Mouse (Mus musculus) urinary bladder, adult 2 months (tissue): ENCODE results near the gene Fto. TPM values are rescaled to one million over a fixed set of nuclear protein-coding genes. Genes with fewer than 3 reads are reported as not detected.

Source experiments
- DNase-seq: peaks from one replicate; pipeline ENCODE4 v3.0.0; 2022; ENCODE audit warnings: low spot score
- polyA plus RNA-seq: library from polyadenylated mRNA; depleted of rRNA; stranded (reverse); fragments of >200 nt; gene quantifications from 2 replicates; pipeline ENCODE4 v1.2.3, GENCODE M21; 2012

Fto gene
- polyA plus RNA-seq, 1 experiment: 56.0 TPM

- no peak for DNase-seq
Observed at GRCm38 (mm10) chr8:91560017-91560591, 246.8 kb downstream of the Fto start.

GRCm38 (mm10) chr8:91561241-91561640 lies 247.9 kb downstream of the Fto start:
- DNase-seq: no peak

DNA sequence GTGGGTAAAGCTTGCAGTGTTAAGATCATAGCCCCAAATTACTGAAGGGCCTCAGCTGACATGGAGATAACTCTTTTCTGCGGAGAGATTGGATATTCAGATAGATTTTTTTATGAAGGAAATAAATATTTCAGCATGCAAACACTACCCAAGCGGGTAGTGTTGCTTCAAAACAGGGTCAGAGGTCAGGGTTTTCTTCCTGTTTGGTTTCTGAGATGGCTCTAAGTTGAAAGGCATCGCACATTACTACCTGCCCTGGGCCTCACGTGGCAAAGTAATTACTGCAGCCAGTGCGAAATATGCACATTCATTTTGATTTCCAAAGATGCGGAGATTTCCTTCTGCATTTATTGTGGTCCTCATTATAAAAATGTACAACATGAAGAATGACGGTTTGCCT lies 249.3 kb downstream of the Fto start:
- DNase-seq: no peak

GRCm38 (mm10) chr8:91563326-91563725 lies 250.0 kb downstream of the Fto start:
- no peak for DNase-seq

DNA sequence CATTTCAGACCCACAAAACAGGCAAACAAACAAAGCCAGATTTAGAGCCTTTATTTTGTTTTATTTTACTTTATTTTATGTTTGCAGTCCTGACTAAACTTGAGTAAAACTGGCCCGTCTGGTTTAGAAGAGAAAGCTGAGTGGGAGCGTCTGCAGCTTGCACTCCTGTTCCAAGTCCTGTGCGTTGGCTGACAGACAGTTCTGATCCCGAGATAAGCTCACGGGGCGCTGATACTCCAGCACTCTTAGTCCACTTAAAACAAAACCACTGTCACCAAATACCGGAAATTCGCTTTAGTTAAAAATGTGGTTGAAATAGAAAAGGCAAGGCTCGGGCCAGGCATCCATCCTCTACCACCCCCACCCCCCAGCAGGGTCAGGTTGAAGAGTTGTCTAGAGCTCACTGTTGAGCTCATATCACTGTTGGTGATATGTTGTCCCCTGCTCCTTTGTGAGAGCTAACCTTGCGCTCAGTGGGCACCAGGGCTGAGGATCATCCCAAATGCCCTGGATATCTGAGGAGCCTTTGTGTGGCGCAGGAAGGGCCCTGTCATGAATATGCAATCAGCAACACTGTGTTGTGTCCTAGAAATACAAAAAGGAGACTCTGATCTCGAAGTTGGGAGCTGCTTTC lies 252.7 kb downstream of the Fto start:
- no peak for DNase-seq

DNA sequence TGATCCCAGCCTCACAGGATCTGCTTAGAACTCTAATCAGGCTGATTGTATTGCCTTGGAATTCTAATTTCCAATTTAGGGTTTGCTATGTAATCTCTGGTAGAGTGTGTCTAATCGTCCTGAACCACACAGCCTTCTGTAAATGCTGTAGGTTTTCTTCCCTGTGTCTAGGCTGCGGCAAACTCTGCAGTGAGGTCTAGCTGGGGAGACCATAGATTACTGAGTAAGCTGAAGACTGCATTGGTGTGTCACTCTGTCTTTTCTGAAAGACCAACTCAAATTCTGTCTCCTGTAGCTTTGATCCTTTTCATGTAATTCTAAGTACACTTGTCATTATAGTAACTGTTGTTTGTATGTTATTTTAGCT lies 253.2 kb downstream of the Fto start:
- DNase-seq: no peak

- no peak for DNase-seq
Observed at GRCm38 (mm10) chr8:91569874-91570273, 256.5 kb downstream of the Fto start.

GRCm38 (mm10) chr8:91570809-91571208 lies 257.5 kb downstream of the Fto start:
- DNase-seq: no peak

DNA sequence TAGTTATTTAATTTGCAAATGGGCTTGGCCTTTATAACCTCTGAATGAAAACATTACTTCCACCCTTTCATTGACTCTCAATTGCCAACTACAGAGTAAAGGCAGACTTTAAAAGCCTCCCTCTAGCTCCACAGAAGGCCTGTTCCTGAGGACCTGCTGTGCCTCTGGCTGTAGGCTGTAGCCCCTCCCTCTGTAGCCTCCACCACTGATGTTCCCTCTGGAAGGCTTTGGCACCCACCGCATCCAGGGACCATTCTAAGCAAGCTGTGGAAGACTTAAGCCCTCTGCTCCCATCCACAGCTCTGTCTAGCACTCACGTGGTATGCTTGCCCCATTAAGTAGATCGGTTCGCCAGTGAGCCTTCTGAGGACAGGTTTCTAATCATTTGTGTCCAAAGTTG lies 258.7 kb downstream of the Fto start:
- no peak for DNase-seq

- no peak for DNase-seq
Observed at GRCm38 (mm10) chr8:91572630-91573029, 259.3 kb downstream of the Fto start.

GRCm38 (mm10) chr8:91575576-91575975 lies 262.3 kb downstream of the Fto start:
- no peak for DNase-seq

- DNase-seq: no peak
Observed at GRCm38 (mm10) chr8:91576086-91576917, 263.0 kb downstream of the Fto start.

DNA sequence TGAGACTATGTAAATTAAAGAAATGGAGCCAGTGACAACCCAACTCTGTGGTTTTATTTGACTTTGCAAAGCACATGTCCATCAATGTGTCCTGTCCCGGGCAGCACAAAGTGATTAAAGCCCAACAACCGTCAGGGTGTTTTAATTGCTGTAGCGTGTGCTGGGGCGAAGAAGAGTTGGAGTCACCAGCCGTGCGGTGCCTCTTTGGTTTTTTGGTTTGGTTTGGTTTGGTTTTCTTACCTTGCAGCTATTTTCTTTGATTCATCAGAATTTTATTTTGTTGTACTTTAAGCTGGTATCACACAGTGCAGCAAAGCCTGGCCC lies 263.6 kb downstream of the Fto start:
- DNase-seq: no peak

DNA sequence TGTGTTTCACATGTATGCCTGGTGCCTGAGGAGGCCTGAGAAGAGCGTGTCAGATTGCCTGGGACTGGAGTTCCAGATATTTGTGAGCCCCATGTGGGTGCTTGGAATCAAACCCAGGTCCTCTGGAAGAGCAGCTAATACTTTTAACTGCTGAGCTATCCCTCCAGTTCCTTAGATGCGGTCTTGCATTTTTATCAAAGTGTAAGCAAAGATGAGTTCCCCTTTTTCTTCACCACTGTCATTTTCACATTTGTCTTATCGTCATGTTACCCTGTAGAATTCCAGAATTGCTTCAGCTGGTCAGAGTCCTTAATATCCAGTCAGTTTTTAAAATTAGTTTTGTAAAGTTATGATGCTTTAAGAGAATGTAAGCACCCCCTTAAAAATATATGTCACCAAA lies 264.3 kb downstream of the Fto start:
- no peak for DNase-seq

GRCm38 (mm10) chr8:91584620-91585415 lies 271.5 kb downstream of the Fto start:
- no peak for DNase-seq

GRCm38 (mm10) chr8:91592436-91593105 lies 279.2 kb downstream of the Fto start:
- DNase-seq: no peak

GRCm38 (mm10) chr8:91593202-91593781 lies 280.0 kb downstream of the Fto start:
- DNase-seq: no peak

DNA sequence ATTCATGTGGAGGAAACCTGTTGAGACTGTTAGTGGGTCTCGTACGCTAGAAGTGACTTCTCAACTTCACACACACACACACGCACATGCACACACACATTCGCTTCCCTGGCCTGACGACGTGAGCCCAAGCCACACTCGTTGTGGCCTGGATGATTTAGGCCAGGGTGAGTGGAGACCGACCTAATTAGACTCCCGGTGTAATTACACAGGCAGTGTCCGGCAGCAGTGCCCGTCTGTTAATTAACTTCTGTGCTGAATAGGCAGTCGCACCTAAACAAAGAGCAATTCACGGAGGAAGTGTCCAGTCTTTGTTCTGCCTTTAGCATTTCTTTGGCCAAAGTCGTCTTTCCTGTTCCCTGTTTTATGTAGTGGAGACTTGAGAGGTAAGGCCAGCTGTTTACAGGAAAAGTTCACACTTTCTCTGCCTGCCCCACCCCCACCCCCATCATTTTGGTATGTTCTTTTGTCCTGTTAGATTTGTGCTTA lies 286.1 kb downstream of the Fto start:
- DNase-seq: no peak

DNA sequence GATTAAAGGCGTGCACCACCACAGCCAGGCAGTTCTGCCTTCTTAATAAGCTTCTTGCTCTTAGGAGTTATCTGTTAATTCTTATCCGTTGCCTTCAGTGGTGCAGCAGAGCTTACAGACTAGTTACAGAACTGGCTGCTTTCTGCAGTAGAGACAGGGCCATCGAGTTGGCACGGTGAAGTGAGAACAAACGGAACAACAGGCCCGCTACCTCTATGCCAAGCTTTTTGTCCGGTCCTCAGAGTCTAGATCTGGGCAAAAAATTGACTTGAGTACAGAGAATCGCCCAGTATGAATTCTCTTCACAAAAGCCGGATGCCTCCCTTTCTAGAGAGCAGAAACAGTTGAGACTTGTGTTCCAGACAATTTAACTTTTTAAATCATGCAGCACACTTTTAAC lies 290.4 kb downstream of the Fto start:
- DNase-seq: no peak

DNA sequence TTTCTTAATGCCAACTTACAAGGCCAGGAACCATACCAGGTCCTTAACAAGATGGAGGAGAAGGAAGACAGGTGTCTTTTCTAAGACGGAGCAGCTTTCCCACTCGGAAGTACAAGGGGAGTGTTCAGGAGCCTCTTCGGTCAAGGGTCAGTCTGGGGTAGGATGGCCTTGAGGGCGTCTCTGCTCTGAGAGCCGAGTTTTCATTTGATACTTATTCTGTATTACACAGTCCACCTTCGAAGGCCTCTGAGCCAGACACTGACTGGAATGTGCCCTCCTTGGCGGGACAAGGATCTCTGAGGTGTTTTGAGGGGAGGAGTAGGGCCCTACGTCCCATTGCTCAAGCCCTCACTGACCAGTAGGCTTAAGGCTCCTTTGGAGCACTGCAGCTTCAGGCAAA lies 292.6 kb downstream of the Fto start:
- no peak for DNase-seq

- DNase-seq: no peak
Observed at GRCm38 (mm10) chr8:91607091-91607490, 293.8 kb downstream of the Fto start.
